Mouse (Mus musculus) left cerebral cortex, adult 18-20 months (tissue): Measurements from ENCODE around the gene Myo1g. TPM values are rescaled to one million over a fixed set of nuclear protein-coding genes. Genes with fewer than 3 reads are reported as not detected.

Source experiments
- DNase-seq, 2 experiments: peaks; one replicate each; pipeline ENCODE4 v3.0.0; 2021 to 2022; ENCODE audit warnings: low spot score in 2 of 2, mixed read lengths in 1 of 2
- total RNA-seq, 2 experiments: library from RNA; stranded (reverse); gene quantifications; 2 replicates each; pipeline ENCODE4 v1.2.3; 2021

Gene Myo1g
- total RNA-seq, 2 experiments from 2014 or later, result 0.23 to 0.49 TPM

DNA sequence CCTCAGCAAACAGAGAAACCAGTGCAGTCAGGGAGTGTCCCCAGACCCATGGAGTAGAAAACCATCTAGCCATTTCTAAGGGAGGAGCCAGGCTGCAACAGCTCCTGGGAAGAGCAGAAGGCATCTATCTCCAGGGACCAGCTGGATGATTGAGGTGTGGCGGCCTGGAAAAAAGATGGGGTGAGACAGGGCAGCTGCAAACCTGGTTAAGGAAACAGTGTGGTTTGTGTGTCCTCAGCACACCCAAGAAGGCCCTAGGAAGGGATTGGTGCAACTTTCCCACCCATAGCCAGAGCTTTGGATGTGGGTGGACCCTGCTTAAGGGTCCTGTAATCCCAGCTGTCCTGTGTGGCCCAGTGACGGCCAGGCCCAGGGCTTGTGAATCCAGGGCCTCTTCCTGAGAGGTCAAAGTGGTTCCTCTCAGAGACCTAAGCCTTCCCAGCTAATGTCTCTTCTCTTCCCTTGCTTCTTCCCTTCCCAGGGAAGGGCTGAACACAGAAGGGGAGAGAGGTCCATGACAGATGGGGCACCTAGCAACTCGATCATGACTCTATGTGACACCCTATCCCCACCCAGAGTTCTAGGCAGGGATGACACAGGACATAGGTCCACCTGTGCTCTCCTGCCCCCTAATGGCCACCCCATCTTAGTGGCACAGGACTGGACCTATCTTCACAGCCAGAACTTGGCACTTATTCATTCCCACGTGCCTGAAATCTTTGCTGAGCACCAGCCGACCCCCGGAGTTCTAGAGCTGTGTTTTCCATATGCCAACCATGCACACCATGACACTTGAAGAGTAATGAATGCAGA, 30.9 kb downstream of the Myo1g start:
- no peak for DNase-seq

DNA sequence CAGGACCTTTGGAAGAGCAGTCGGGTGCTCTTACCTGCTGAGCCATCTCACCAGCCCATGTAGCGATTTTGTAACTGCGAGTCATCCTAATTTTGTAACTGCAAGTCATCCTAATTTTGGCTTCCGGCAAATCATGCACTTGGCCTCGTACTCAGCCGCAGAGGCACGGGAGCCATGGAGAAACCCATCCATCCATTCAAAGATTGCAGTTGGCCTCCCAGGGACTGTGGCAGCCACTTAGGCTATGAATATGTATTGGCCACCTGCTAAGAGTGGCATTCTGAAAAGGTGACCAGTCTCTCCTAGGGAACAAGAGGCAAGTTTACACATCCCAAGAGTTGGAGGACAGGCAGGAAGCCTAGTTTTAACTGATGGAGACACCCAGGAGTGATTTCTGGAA, 31.5 kb downstream of the Myo1g start:
- no peak for DNase-seq

DNA sequence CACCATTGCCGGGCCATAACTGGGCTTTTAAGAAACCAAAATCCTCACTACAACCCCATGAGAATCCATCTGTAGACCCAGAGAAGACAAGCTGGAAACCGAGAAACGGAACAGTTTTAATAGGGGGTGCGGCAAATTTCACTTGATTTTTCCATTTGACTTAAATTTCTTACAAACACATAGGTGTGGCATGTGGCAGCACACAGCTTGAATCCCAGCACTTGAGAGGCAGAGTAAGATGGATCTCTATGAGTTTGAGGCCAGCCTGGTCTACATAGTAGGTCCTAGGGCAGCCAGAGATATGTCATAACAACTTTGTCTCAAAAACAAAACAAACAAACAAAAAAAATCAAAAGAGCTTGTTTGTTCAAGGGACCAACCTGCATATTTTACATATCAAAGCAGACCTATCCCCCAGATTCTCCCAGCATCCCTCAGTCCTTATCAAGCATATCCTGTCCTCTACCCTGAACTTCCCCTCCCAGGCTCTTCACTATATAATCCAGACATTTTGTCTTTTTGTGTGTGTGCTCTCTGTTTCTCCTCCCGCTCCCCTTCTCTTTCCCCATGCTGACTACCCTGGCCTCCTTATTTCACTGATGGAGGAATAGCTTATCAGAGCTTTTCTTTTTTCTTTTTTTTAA, 32.6 kb downstream of the Myo1g start:
- no peak for DNase-seq

DNA sequence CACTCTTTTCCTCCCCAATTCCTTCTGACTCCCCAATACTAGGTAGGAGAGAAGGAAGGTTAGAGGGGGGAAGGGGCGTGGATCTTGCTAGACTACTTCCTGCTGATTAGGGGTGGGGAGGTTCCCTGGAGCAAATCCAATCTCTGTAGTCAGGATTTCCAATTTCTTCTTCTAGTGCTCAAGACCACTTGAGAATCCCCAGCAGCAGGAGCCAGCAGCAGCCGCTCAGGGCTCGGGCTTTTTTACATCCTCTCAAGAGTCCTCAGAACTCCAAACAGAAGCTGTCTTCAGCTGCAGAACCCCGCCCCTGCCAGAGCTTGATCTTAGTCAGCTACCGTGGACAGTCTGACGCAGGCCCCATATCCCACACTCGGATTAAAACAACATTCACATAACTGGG, 33.3 kb downstream of the Myo1g start:
- DNase-seq, result no peak

DNA sequence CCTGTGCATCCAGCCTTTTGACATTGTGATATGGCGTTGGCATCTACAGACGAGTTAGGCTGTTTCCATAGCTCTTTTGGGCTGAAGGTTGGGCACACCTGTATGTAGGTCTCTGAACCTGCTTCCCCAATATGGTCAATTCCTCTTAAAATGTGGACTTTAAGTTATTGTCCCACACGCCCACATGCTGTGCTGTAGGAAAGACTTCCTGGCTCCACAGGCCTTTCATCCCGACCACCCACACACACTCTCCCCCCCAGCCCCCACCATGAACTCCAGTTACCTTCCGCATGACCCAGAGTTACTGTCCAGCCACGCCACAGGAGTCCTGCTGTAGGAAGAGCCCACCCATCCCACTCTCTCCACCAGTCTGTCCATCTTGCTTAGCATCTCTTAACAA, 33.8 kb downstream of the Myo1g start:
- no peak for DNase-seq

DNA sequence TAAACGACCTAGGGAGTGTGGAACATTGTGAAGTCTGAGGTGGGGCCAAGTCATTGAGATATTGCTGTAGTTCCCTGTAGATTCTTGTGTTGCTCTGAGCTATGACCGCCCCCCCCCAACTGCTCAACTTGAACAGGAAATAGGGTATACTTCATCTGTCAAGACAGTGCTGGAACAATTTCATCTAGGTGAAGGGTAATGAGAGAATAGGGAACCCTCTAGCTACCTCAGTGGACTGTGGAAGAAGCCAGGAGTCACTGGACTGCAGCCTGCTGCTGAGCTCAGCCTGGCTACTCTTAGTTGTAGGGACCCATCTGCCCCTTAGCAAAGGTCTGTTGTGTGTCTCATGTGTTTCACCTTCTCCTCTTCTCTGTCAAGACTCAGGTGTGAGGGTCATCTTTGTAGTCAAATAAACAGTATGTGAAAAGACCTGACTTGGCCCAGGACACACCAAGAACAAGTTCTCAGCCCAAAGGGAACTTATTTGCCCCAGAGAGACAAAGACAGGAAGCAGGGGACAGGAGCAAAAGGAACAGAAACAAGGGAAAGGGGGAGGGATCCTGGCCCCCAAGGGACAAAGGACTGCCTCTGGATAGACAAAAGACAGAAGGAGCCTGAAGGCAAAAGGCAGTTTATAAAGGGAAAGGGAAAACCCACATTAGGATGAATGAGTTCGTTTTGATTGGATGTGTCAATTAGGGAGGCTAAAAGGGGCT, 36.4 kb downstream of the Myo1g start:
- no peak for DNase-seq

DNA sequence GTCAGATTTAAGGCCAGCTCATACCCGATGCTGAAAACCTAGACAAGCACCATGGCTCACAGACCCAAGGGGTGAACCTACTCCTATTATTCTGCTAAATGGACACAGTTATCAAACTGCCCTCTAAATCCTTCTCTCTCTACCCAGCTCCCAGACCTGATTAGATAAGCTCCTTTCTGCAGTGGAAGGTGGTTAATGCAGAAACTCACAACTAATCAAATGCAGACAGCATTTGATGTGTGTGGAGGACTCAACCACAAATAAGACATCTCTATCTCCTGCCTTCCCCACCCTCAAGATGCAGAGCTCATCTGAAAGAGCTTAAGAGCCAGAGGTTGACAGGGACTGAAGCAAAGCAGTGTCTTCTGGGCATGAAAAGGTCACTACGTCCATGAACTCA, 37.7 kb downstream of the Myo1g start:
- DNase-seq, result no peak

DNA sequence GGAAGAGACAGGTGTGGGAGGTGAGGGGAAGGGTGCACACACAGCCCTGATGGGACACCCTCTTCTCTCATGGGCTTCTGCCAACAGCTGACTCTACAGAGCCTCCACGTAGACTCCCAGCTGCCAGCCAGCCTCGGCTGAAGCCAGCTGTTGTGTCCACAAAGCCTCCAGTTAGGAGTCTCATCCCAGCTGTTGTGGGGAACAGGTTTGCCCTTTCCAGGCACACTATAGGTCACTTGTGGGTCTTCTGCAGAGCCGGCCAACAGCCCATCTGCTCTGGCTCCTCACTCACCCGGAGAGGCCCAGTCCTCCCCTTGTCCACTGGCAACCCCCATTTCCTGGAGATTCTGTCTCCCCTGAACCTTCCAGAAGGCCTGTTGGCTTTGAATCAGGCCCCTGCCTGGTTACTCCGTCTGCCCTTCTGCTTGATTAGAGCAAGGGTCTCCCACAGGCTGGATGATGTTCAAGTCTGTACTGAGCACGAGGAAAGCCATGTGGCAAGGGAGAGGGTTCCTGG, 39.0 kb downstream of the Myo1g start:
- DNase-seq, result no peak

DNA sequence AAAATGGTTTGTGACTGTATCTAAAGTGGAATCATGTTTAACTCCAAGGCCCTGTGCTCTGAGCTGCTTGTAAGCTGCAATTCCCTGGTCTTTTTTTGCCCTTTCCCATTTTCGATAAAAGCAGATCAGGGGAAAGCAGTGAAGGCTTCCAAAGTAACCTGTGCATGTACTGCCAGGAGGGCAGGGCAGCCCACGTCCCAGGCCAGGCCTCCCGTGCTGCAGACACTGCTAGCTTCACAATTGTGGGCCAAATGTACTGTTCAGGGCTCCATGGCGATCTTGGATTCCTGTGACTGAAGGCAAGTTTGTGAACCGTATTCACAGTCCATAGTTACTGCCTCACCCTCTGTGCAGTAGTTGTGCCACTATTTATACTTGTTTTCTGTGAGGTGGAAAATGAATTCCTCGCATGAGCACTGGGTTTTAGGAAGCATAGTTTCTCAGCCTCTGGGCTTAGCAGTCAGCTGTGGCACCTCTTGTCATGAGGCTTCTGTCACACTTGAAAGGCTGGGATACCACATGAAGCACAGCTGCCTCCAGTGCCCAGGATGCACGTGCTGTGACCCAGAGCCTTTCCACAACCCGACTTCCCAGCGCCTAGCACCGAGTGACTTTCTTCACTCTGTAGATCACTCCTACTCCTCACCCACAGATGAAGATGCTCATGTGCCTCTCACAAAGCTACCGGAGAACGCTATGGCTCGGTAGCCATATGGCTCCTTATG, 39.9 kb downstream of the Myo1g start:
- peak in 1 of 2 experiments; percentile 12 for DNase-seq

DNA sequence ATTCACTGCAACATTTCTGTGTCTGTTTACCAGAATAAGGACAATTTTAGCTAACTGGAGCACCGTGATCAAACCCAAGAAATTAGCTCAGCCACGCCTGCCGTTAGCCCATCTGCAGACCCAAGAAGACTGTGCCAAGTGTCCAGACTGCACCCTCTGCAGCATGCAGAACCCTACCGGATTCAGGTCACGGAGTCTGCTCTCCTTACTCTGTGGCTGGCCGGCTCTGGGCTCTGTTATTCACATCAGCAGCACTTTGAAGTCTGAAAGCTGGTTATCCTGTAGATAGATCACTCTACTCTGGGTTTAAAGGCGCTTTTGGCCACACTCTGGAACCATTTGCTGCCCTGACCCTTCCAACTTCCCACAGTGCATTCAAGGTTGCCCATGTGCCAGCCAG, 40.6 kb downstream of the Myo1g start:
- DNase-seq, result no peak

DNA sequence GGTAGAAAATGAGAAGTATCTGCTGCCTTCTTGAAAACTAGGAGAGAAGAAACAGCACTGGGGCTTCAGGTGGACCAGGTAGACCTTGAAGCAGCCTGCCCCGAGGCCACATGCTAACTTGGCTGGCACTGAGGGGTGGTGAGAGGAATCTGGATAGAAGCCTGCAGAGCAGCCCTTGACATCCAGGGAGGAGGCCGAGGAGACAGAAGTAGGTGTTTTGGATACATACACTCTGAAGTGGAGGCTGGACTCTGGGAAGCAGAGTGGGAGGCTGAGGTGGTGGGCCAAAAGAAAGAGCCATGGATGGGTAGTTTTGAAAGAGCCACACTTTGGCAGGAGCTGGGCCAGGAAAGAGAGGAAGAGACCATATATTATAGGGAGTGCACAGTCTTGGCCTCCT, 41.5 kb downstream of the Myo1g start:
- DNase-seq, result no peak

DNA sequence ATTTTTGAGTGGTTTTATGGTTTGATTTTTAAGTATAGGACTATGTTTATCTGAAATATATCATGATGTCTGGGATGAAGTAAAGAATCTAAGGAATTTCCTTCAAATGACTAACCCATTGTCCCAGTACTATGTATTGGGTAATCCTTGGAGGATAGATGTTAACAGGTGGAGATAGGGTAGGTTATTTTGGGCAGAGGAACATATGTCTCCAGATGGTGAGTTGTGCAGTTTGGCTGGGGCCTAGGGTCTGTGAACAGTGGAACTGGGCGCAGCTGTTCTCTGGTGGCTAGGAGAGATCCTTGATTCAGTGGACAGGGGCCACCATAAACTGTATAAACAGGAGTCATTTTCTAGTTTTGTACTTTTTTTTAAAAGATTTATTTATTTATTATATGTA, 43.4 kb downstream of the Myo1g start:
- no peak for DNase-seq

DNA sequence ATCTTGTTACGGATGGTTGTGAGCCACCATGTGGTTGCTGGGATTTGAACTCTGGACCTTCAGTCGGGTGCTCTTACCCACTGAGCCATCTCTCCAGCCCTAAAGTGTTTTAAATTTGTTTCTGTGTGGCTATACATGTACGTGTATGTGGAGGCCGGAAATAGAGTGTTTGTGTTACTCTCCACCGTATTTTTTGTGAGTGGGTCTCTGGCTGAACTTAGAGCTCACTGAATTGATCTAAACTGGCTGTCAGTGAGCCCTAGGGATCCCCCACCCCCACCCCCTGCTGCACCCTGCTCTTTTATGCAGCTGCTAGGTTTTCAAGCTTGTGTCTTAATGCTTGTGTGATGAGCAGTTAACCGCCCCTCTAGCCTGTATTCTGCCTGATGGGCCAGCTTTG, 43.9 kb downstream of the Myo1g start:
- no peak for DNase-seq

DNA sequence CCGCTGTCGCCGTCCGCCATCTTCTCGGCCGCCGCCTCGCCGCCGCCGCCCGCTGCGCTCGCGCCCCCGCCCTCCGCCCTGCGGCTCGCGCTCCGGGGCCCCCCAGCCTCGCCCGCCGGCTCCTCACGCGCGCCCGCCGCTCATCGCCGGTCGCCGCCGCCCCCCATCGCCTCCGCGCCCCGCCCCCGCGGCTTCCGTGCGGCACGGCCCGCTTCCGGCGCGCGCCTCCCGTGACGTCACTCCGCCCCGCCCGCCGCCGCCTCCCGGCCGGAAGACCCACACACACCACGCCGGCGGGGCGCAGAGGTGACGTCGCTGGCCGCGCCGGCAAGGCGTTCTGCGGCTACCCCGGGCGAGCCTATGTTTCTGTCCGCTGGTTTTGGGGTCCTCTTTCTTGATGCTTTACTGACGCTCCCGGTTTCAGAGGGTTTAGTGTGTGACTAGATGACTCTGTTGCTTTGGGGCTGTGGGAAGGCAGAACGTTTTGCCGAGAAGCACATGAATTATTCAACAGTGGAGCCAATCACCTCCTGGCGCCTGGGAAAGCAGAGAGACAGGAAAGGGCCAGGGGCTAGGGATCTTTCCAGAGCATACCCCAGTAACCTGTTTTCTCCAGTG, 44.8 kb downstream of the Myo1g start, which contains the start of gene Purb:
TSS of gene Purb (minus strand) at position 51 of the 618 bp plus-strand sequence.
- DNase-seq, result peak; percentile 91 to 95

DNA sequence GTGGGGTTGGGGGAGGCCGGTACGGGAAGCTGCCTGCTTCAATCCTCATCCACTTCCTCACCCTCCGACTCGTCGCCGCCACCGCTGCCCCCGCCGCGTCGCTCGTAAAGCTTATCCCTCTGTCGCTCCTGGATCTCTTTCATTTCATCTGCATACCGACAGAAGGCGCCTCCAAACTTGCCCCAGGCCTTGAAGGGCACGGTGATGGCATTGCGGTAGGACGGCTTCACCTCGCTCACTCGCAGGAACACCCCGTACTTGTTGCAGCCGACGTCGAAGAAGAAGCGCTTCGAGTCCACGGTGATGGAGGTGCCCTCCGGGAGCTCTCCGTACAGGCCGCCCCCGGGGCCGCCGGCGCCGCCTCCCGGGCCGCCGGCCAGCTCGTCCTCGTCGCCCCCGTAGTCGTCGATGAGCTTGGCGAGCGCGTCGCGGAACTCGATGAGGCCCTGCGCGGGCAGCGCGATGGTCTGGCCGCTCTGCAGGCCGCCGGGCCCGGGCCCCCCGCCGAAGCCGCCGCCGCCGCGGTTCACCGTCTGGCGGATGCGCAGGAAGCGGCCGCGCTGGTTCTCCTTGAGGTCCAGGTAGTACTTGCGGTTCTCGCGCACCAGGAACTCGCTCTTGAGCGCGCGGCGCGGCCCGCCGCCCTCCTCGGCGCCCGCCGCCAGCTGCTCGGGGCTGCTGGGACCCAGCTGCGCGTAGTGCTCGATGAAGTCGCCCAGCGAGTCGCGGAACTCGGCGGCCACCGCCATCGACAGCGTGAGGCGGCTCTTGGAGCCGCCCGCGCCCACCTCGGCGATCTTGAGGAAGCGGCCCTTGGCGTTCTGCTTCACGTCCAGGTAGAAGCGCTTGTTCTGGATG, 45.7 kb downstream of the Myo1g start:
- DNase-seq, result peak; percentile 30 to 61

DNA sequence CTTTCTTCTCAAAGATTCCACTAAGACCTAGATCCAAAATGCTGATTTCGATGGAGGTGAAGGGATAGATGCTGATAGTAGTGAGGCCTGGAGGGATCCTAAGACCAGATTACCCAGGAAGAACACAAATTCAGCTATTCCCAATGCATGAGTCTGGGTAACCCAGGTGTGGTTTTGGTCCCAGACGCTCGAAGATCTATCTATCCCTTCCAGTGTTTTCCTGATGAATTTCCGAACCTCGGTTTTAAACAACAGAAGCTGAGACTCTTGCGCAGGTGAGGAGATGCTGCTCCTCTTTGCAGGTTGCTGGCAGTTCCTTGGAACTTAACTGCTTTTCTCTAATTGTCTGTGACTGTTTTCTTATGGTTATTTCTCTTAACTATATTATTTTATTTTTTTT, 46.4 kb downstream of the Myo1g start:
- DNase-seq, result no peak

DNA sequence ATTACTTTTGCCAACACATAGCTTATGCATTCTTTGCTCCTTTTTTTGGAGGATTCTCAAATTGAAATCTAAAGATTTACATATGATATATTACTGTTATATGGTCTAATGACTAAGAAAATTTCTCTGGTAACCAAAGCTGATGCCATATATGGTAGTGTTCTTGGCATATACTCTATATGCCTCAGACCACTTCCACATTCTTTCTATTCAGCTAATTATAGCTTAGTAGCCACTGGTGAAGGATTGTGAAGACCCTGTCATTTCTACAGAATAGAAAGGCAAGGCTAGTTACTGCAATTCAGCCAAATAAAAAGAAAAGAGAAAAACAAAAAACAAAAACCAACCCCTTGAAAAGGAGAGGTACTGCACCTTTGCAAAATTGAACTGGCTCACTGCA, 48.7 kb downstream of the Myo1g start:
- DNase-seq, result no peak

DNA sequence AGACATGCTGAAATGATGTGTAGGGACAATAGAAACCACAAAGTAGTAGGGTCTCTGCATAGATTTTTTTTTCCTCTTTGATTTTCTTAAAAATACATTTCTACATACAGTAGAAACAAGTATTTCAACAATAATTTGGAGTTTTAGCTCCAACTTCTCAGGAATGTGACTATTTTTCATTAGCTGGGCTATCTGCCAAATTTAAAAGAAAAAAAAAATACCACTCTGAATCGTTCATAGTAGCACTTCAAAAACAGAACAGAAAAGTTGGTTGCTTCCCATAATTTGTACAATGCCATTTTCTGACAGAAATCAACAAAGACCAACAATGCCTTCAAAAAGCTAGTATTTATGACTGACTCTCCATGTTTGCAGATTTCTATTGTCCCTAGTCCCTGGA, 49.3 kb downstream of the Myo1g start:
- DNase-seq, result no peak

DNA sequence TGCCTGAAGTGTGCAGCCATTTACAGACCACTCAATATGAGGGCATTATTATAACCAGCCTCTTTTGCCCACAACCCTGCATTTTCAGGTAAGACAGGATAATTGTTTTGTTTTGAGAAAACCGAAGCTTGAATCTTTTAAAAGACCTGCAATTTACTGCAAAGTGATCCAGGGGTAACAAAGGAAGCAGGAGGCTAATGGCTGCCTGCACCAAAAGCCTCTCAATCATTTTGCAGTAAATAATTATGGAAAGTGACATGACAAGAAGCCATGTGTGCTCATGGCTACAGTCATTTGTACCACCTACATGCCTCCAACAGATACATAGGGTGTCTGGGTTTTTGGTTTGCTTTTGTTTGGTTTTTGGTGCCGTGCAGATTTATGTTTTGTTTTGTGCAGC, 49.7 kb downstream of the Myo1g start:
- no peak for DNase-seq

DNA sequence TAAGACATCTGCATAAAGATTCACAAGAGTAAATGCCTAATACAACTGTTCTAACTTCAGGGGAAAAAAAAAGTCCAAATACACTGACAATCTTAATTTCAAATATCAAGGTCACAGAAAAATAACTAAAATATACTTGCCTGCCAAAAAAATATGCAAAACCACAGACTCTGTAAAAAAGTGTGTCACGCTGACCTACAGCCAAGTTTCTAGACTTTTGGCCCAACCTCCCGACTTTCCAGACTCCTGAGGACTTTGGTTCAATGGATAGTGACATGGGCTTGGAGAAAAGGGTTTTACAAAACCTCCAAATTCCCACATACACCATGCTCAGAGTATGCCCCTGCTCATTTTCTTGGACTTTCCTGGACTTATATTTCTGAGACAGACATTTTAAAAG, 52.2 kb downstream of the Myo1g start:
- no peak for DNase-seq
